Mouse (Mus musculus) adrenal gland, postnatal 10 days (tissue): Measurements from ENCODE around the gene Rbm46. TPM values are rescaled to one million over a fixed set of nuclear protein-coding genes. Genes with fewer than 3 reads are reported as not detected.

Source experiments
- total RNA-seq, 2 experiments: library from RNA; stranded (reverse); gene quantifications; 2 replicates each; pipeline ENCODE4 v1.2.3; 2021

The Rbm46 gene
- total RNA-seq, 2 experiments from 2014 or later: 1.1 to 1.2 TPM

Other genes with a start within 250 kb of the Rbm46 start
- 1 to 10 TPM; 1.1 to 1.4 TPM for gene Lrat, start 27.5 kb upstream of the Rbm46 start, total RNA-seq
- 100 to 1,000 TPM; 236 to 622 TPM for gene Fgg, start 131.2 kb upstream of the Rbm46 start, total RNA-seq
- gene Fga, start 149.6 kb upstream of the Rbm46 start, total RNA-seq: 100 to 1,000 TPM; 274 to 777 TPM
- gene Fgb, start 173.4 kb upstream of the Rbm46 start, total RNA-seq: 100 to 1,000 TPM; 122 to 356 TPM
- 10 to 100 TPM; 44.2 to 45.3 TPM for gene Plrg1, start 179.0 kb upstream of the Rbm46 start, total RNA-seq